Mouse (Mus musculus) hindbrain, embryonic 13.5 days (tissue): ENCODE data around the gene Gm7544. TPM values are rescaled to one million over a fixed set of nuclear protein-coding genes. Genes with fewer than 3 reads are reported as not detected.
A peak's percentile ranks its signal among the peaks of the same experiment; 100 is the strongest.
"Not testable (repeated sequence)": the region's sequence is repeated elsewhere in the genome, so short reads cannot be mapped to it uniquely, and the experiment has no call there.

Source experiments
- ATAC-seq: fragments of 200-750 bp; cut with Nextera tagmentation; 2 replicates; pipeline ENCODE4 v1.8.0; 2017; ENCODE audit warnings: moderate TSS enrichment; ENCODE audit not compliant: low FRiP score
- H3K27ac ChIP-seq: fragments of 300-500 bp; sonication (generic); 2 replicates; pipeline ENCODE4 v1.5.1; 2015; ENCODE audit warnings: inconsistent platforms, mild to moderate bottlenecking, moderate library complexity
- H3K27me3 ChIP-seq: fragments of 300-500 bp; sonication (generic); 2 replicates; pipeline ENCODE4 v1.6.1; 2015; ENCODE audit warnings: mild to moderate bottlenecking, inconsistent platforms
- H3K36me3 ChIP-seq: fragments of 300-500 bp; sonication (generic); 2 replicates; pipeline ENCODE4 v1.6.1; 2015; ENCODE audit warnings: mild to moderate bottlenecking, inconsistent platforms
- H3K4me1 ChIP-seq: fragments of 300-500 bp; sonication (generic); replicated peaks from 2 replicates; pipeline ENCODE4 v1.6.1; 2015; ENCODE audit warnings: inconsistent platforms
- H3K4me2 ChIP-seq: fragments of 300-500 bp; sonication (generic); 2 replicates; pipeline ENCODE4 v1.6.1; 2015; ENCODE audit warnings: inconsistent platforms, mild to moderate bottlenecking, moderate library complexity
- H3K4me3 ChIP-seq: fragments of 300-500 bp; sonication (generic); 2 replicates; pipeline ENCODE4 v1.5.1; 2015; ENCODE audit warnings: mild to moderate bottlenecking, inconsistent platforms
- H3K9ac ChIP-seq: fragments of 300-500 bp; sonication (generic); 2 replicates; pipeline ENCODE4 v1.6.1; 2015; ENCODE audit warnings: mild to moderate bottlenecking, inconsistent platforms
- H3K9me3 ChIP-seq: fragments of 300-500 bp; sonication (generic); 2 replicates; pipeline ENCODE4 v1.6.1; 2016; ENCODE audit warnings: inconsistent platforms
- WGBS: fragments of 180-500 bp; shearing (Covaris S2); methylation state at CpG from one replicate; pipeline ENCODE4 v1.1.7; 2015; 5-methylcytosine and 5-hydroxymethylcytosine counted together
- polyA plus RNA-seq: library from polyadenylated mRNA; unstranded; fragments of >200 nt; fragmentation: Nextera tagmentation; extraction: Ambion mirVana; gene quantifications from 2 replicates; pipeline ENCODE4 v1.2.1, GENCODE M21; 2015

Gene Gm7544
- polyA plus RNA-seq, 1 experiment from 2014 or later = not detected

- H3K36me3 ChIP-seq = no peaks in the 10 kb centered on the region
- H3K27ac ChIP-seq = no peak overlapping the region
- no peaks in the 10 kb centered on the region for H3K4me1 ChIP-seq
- H3K9me3 ChIP-seq = no peaks in the 10 kb centered on the region
- H3K4me2 ChIP-seq = no peak overlapping the region
- H3K9ac ChIP-seq = no peak overlapping the region
- WGBS = 71% methylated on average over 4 of the region's 4 CpGs
- H3K27me3 ChIP-seq = no peaks in the 10 kb centered on the region
- H3K4me3 ChIP-seq = no peak overlapping the region
- no peak for ATAC-seq
Observed at GRCm38 (mm10) chr1:82972046-82972445, 16.2 kb upstream of the Gm7544 start.

GRCm38 (mm10) chr1:82966413-82966812 is 10.6 kb upstream of the Gm7544 start:
- Histone ChIP-seq H3K27me3 (no peaks in the 10 kb centered on the region), H3K27ac (no peak overlapping the region), H3K4me1 (peaks cover 4% of the 10 kb centered on the region; the same call in 1 of the 2 replicates), H3K4me2 (no peak overlapping the region), H3K4me3 (no peak overlapping the region), H3K9me3 (no peaks in the 10 kb centered on the region), H3K36me3 (no peaks in the 10 kb centered on the region), H3K9ac (no peak overlapping the region)
- 46% methylated on average over 3 of the region's 3 CpGs for WGBS
- peak; percentile 46; the same call in 1 of the 2 replicates for ATAC-seq

- H3K9ac ChIP-seq = no peak within 1 kb of the TSS
- H3K4me1 ChIP-seq = no peaks in the 10 kb centered on the region
- H3K36me3 ChIP-seq = no peaks in the 10 kb centered on the region
- no peak within 1 kb of the TSS for H3K27ac ChIP-seq
- H3K9me3 ChIP-seq = no peaks in the 10 kb centered on the region
- no peaks in the 10 kb centered on the region for H3K27me3 ChIP-seq
- WGBS = 93% methylated on average over 11 of the region's 11 CpGs
- no peak within 1 kb of the TSS for H3K4me3 ChIP-seq
- ATAC-seq = no peak
- H3K4me2 ChIP-seq = no peak within 1 kb of the TSS
Observed at GRCm38 (mm10) chr1:82959870-82960385, 4.1 kb upstream of the Gm7544 start, which contains the start of gene Gm47955. TSS of gene Gm47955 (plus strand) at chr1:82960286.

GRCm38 (mm10) chr1:82948601-82949000 is 7.2 kb downstream of the Gm7544 start:
- H3K4me3 ChIP-seq = no peak overlapping the region
- no peaks in the 10 kb centered on the region for H3K27me3 ChIP-seq
- no peak overlapping the region for H3K4me2 ChIP-seq
- H3K4me1 ChIP-seq = no peaks in the 10 kb centered on the region
- ATAC-seq = no peak
- H3K36me3 ChIP-seq = no peaks in the 10 kb centered on the region
- H3K27ac ChIP-seq = no peak overlapping the region
- no peak overlapping the region for H3K9ac ChIP-seq
- no peaks in the 10 kb centered on the region for H3K9me3 ChIP-seq
- 86% methylated on average over 2 of the region's 2 CpGs for WGBS

GRCm38 (mm10) chr1:82946029-82946428 is 9.8 kb downstream of the Gm7544 start:
- not testable (repeated sequence) for H3K4me3 ChIP-seq, ATAC-seq
- 100% methylated on average over 2 of the region's 2 CpGs for WGBS

GRCm38 (mm10) chr1:82943295-82943694 is 12.5 kb downstream of the Gm7544 start, which contains the start of gene A030003K21Rik:
TSS of gene A030003K21Rik (minus strand) at chr1:82943388.
- not testable (repeated sequence) for H3K36me3 ChIP-seq, H3K4me2 ChIP-seq, H3K27me3 ChIP-seq, H3K4me1 ChIP-seq, ATAC-seq, H3K9ac ChIP-seq, H3K9me3 ChIP-seq, H3K4me3 ChIP-seq, H3K27ac ChIP-seq
- no CpG with 5 or more reads among the region's 6 CpGs for WGBS

More at GRCm38 (mm10) chr1:82946029-82946428, 9.8 kb downstream of the Gm7544 start:
- H3K27ac ChIP-seq, H3K27me3 ChIP-seq, H3K9ac ChIP-seq, H3K4me1 ChIP-seq, H3K4me2 ChIP-seq, H3K9me3 ChIP-seq, H3K36me3 ChIP-seq: not testable (repeated sequence)

GRCm38 (mm10) chr1:82942505-82942904 is 13.3 kb downstream of the Gm7544 start:
- not testable (repeated sequence) for H3K9me3 ChIP-seq, H3K4me2 ChIP-seq, H3K4me1 ChIP-seq, H3K27ac ChIP-seq, H3K9ac ChIP-seq, H3K27me3 ChIP-seq, H3K36me3 ChIP-seq, H3K4me3 ChIP-seq, ATAC-seq
- WGBS = 97% methylated on average over 2 of the region's 2 CpGs

- Histone ChIP-seq H3K36me3 (no peaks in the 10 kb centered on the region), H3K9me3 (0 out of 2 replicates have a peak, but pooled peaks cover 8% of the 10 kb centered on the region), H3K4me3 (no peak overlapping the region), H3K27me3 (no peaks in the 10 kb centered on the region), H3K4me2 (no peak overlapping the region), H3K4me1 (no peaks in the 10 kb centered on the region), H3K9ac (no peak overlapping the region), H3K27ac (no peak overlapping the region)
- 89% methylated on average over 5 of the region's 5 CpGs for WGBS
- no peak for ATAC-seq
Observed at GRCm38 (mm10) chr1:82938666-82939065, 17.1 kb downstream of the Gm7544 start.

GRCm38 (mm10) chr1:82931326-82931725 is 24.5 kb downstream of the Gm7544 start, which contains the start of gene Gm6217:
TSS of gene Gm6217 (minus strand) at chr1:82931399.
- ATAC-seq, H3K9me3 ChIP-seq, H3K27me3 ChIP-seq, H3K27ac ChIP-seq, H3K4me2 ChIP-seq, H3K9ac ChIP-seq, H3K4me3 ChIP-seq, H3K4me1 ChIP-seq, H3K36me3 ChIP-seq: not testable (repeated sequence)
- WGBS = no CpG with 5 or more reads among the region's 6 CpGs

- not testable (repeated sequence) for H3K9me3 ChIP-seq, ATAC-seq, H3K4me3 ChIP-seq, H3K27ac ChIP-seq, H3K4me2 ChIP-seq, H3K36me3 ChIP-seq, H3K27me3 ChIP-seq, H3K9ac ChIP-seq, H3K4me1 ChIP-seq
- WGBS = 91% methylated on average over 3 of the region's 3 CpGs
Observed at GRCm38 (mm10) chr1:82930558-82930957, 25.3 kb downstream of the Gm7544 start.

- no peak within 1 kb of the TSS for H3K4me2 ChIP-seq
- H3K36me3 ChIP-seq = no peaks in the 10 kb centered on the region
- 94% methylated on average over 6 of the region's 6 CpGs for WGBS
- no peak within 1 kb of the TSS for H3K9ac ChIP-seq
- ATAC-seq = no peak
- no peaks in the 10 kb centered on the region for H3K9me3 ChIP-seq
- no peak within 1 kb of the TSS for H3K27ac ChIP-seq
- no peaks in the 10 kb centered on the region for H3K27me3 ChIP-seq
- H3K4me1 ChIP-seq = no peaks in the 10 kb centered on the region
- H3K4me3 ChIP-seq = no peak within 1 kb of the TSS
Observed at GRCm38 (mm10) chr1:82924650-82925049, 31.2 kb downstream of the Gm7544 start, which contains the start of gene A030014E15Rik. TSS of gene A030014E15Rik (plus strand) at chr1:82924917.

GRCm38 (mm10) chr1:82913434-82913833 is 42.4 kb downstream of the Gm7544 start:
- H3K4me2 ChIP-seq, H3K9me3 ChIP-seq, H3K9ac ChIP-seq, H3K36me3 ChIP-seq, H3K4me1 ChIP-seq, H3K27me3 ChIP-seq, H3K27ac ChIP-seq, ATAC-seq, H3K4me3 ChIP-seq: not testable (repeated sequence)
- WGBS = 98% methylated on average over 5 of the region's 5 CpGs

GRCm38 (mm10) chr1:82913025-82913424 is 42.8 kb downstream of the Gm7544 start, which contains the start of gene A030005L19Rik:
TSS of gene A030005L19Rik (plus strand) at chr1:82913325.
- no peaks in the 10 kb centered on the region for H3K9me3 ChIP-seq
- no peak within 1 kb of the TSS for H3K4me2 ChIP-seq
- no peak for ATAC-seq
- H3K27ac ChIP-seq = no peak within 1 kb of the TSS
- 90% methylated on average over 3 of the region's 3 CpGs for WGBS
- H3K9ac ChIP-seq = no peak within 1 kb of the TSS
- no peaks in the 10 kb centered on the region; the same call in 1 of the 2 replicates for H3K36me3 ChIP-seq
- no peak within 1 kb of the TSS for H3K4me3 ChIP-seq
- no peaks in the 10 kb centered on the region for H3K27me3 ChIP-seq
- H3K4me1 ChIP-seq = no peaks in the 10 kb centered on the region
